Mouse (Mus musculus): ENCODE results near the gene Rac3.

- no peak for TF ChIP-seq CTCF (IDR thresholded peaks at IDR 0.05)
- no peak for TF ChIP-seq EP300 (IDR thresholded peaks at IDR 0.05; ENCODE audit: insufficient read depth, low read depth, low read length)
- TF ChIP-seq POLR2A (IDR thresholded peaks at IDR 0.05; ENCODE audit: insufficient read depth, low read depth, low read length) = no peak
Measured at GRCm38 (mm10) chr11:120740981-120741380, 19.7 kb downstream of the Rac3 start.
